Mouse (Mus musculus) inflammation-experienced regulatory T-cells, adult 6 months (primary cell): ENCODE measurements around the gene Slc9a8. TPM values are rescaled to one million over a fixed set of nuclear protein-coding genes. Genes with fewer than 3 reads are reported as not detected.

Experiments used
- ATAC-seq: one replicate; pipeline ENCODE4 v1.8.0; 2017
- polyA plus RNA-seq, 3 experiments: library from polyadenylated mRNA; unstranded; fragments of 100-300 nt; shearing (Covaris generic); gene quantifications; one replicate each; pipeline ENCODE4 v1.2.1; 2017

Gene Slc9a8
- polyA plus RNA-seq, 3 experiments from 2014 or later: 28.6 to 62.5 (median 41.6) TPM

- ATAC-seq: no peak
Observed at GRCm38 (mm10) chr2:167415970-167416563, 5.4 kb upstream of the Slc9a8 start.

DNA sequence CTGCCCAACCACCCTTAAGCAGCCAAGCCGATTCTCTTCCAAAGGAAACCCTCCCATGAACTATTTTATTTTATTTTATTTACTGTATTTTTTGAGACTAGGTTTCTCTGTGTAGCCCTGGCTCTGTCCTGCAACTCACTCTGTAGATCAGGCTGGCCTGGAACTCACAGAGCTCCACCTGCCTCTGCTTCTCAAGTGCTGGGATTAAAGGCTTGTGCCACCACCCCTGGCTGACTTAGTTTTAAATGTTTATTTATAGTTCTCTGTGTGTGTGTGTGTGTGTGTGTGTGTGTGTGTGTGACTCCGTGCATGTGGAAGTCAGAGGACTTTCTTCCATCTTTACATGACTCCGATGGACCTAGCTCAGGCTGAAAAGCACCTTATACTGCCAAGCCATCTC, 4.5 kb upstream of the Slc9a8 start:
- no peak for ATAC-seq

DNA sequence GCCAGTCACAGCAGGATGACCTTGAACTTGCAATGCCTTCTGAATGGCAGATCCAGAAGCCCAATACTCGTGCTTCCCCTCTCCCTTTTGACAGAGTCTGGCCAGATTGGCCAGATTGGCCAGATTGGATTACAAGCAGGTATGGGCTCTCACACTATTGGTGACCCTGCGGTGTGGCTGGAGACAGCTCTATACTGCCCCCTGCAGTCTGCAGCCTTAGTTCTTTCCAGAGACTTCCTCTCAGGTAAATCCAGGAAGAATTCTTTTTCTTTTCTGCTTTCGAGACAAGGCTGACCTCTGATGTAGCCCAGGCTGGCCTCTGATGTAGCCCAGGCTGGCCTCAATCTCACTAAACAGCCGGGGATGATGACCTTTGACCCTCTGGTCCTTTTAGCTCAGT, 3.8 kb upstream of the Slc9a8 start:
- no peak for ATAC-seq

GRCm38 (mm10) chr2:167419204-167419603, 2.3 kb upstream of the Slc9a8 start:
- no peak for ATAC-seq

GRCm38 (mm10) chr2:167420811-167421241, 686 bp upstream of the Slc9a8 start:
- no peak for ATAC-seq

GRCm38 (mm10) chr2:167422150-167422470, 598 bp downstream of the Slc9a8 start:
- ATAC-seq: peak; percentile 4

- ATAC-seq: no peak
Observed at GRCm38 (mm10) chr2:167423031-167423611, 1.6 kb downstream of the Slc9a8 start.

DNA sequence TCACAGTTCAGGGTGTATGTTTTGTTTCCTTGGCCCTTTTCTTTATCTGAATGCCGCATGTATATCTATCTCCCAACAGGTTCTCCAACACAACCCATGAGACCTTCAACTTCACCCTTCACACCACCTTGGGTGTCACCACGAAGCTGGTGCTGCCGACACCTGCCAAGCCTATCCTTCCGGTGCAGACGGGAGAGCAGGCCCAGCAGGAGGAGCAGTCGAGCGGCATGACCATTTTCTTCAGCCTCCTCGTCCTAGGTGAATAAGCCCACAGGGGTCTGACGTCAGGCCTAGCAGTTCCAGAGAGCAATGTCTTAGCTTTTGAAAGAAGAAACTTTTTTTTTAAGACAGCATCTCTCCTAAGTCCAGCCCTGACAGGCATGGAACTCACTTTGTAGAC, 2.5 kb downstream of the Slc9a8 start:
- ATAC-seq: no peak

GRCm38 (mm10) chr2:167424516-167424915, 3.0 kb downstream of the Slc9a8 start:
- ATAC-seq: no peak

GRCm38 (mm10) chr2:167425407-167425806, 3.9 kb downstream of the Slc9a8 start:
- no peak for ATAC-seq

- no peak for ATAC-seq
Observed at GRCm38 (mm10) chr2:167429596-167429995, 8.1 kb downstream of the Slc9a8 start.

DNA sequence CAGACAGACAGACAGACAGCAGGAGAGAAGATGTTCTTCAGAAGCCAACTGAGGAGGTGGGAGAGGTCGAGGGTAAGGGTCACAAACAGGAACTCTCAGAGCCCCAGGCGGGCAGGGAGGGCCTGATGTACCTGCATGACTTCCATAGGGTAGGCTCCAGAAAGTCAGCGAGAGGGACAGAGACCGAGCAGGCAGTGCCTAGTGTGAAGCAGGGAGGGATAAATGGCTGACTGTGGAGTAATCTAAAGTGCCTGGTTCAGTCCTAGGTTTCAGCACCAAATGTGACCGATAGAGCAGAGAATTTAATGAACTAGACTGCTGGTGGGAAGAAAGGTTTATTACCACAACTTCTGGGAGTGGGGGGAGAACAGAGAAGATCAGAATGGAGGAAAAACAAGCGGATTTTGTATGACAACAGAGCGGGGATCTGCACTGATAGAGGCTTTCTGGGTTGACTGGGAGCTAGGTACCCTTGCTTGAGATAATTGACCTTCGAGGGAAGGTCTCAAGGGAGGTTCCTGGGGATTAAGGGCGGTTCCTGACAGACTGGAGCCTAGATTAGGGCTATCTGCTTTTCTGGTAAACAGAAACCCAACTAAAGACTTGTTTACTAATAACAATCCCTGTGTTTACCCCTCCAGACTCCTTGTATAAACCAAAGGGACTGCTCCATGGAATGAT, 9.4 kb downstream of the Slc9a8 start:
- ATAC-seq: no peak

DNA sequence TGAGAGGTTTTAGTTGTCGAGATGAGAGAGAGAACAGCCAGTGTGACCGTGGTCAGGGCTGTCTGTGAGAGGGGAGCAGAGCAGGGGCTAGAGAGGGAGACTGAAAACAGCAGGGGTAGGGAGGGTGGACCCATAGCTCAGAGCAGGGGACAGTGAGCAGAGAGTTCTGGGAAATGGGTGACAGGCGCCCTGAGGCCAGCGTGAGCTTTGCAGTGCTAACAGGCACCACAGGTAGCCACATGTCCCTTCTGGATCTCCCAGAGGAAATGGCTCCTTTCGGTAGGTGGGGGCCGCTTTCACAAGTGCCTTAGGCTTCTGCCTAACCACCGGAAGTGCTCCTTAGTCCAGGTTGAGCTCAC, 9.9 kb downstream of the Slc9a8 start:
- ATAC-seq: no peak

GRCm38 (mm10) chr2:167434570-167434969, 13.1 kb downstream of the Slc9a8 start:
- ATAC-seq: no peak

DNA sequence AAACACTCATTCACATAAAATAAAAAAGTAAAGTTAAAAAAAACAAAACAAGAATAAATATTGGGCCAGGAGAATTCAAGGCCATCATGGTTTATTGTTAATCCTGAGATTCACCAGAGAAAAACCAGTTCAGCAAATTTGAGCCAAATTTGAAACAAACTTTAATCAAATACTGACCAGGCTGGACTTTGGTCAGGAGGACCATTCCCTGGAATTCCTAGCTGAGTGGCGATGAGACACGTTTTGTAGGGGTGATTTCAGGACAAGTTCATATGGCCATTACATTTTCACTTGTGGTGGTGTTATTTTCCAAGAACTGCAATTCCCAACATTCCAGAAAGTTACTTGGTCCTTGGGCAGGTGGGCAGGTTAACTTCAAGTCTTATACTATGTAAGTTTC, 14.1 kb downstream of the Slc9a8 start:
- no peak for ATAC-seq

GRCm38 (mm10) chr2:167436371-167436770, 14.9 kb downstream of the Slc9a8 start:
- no peak for ATAC-seq

GRCm38 (mm10) chr2:167439422-167439821, 17.9 kb downstream of the Slc9a8 start:
- no peak for ATAC-seq

DNA sequence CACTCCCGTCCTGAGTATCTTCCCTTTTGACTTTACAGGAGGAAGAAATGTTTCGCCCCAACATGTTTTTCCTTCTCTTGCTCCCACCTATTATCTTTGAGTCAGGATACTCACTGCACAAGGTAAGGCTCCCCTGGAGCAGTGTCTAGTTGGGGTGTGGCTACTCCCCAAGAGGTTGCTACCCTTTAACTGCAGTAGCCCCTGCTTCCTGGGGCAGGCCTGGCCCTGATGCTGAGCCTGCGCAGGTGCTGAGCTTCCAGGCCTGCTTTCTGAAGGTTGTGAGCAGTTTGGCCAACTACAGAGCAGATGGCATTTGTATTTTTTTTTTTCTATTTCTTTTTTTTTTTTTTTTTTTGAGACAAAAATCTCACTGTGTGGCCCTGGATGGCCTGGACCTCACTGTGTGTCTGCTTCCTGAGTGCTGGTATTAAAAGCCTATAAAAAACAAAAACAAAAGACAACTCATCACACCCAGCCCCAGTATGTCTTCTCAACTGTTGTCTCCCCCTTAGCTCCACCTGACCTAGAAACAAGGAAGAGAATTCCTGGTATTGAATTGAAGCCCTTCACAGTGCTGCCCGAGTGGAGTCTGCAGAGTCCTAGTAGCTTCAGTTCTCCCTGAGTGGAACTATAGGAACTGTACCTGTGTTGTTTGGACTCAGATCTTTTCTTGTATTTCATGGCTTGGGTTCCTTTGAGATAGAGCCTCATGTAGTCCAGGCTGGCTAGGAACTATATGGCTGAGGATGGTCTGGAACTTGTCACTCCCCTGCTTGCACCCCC, 22.1 kb downstream of the Slc9a8 start:
- ATAC-seq: no peak

DNA sequence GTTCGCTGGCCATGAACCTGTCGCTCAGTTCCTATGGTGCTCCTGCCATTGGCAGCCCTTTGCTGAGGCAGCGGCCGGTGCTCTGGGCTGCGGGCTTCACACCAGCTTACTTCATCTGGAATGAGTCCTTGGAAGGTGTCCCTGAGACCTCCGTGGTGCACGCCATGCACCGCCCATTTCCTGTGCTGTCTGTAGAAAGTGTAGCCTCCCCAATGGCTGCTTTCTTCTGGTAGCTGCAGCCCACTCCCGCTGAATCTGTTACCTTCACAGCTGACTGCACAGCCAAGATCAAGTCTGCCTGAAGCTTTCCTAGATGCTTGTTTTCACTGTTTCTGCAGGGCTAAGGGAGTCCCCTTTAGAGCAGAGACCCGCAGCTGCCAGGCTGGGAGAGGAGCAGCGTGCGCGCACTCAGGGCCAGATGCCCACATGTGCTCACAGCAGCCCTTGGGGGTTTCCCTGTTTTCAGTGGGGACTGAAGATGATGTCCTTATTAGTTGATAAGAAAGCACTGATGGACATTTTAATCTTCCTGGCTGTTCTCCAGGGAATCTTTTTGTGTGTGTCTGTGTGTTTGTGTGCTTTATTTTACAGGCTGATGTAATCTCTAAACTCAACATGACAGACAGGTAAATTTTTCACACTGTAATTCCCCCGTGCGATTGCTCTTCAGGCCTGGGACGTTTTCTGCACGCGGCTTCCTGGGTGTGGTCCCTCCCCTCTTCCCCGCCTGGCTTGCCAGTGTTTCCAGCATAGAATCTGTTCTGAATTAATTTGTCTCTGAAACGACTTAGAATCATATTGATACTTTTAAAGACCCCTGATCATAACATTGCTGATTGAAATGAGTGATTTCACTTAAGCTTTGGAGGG, 24.6 kb downstream of the Slc9a8 start:
- ATAC-seq: peak; percentile 54

DNA sequence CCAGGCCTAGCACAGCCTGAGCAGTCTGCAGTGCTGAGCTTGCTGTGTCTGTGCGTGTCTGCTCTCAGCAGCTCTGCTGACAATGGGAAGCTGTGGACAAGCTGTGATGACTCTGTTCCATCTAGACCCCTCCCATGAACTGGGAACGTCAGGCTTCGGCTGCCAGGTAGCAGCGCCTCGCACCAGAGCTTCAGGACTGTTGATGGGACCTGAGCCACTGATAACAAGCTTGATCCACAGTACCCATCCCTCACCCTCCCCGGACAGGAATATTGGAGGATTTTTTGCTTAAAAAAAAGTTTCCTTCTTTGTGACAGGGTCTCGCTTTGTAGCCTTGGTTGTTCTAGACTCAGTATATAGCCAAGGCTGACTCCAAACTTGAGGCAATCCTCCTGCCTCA, 25.7 kb downstream of the Slc9a8 start:
- ATAC-seq: no peak

GRCm38 (mm10) chr2:167447629-167448028, 26.1 kb downstream of the Slc9a8 start:
- ATAC-seq: no peak
